Mouse (Mus musculus): ENCODE results near the gene Osmr.

Gene Osmr

GRCm38 (mm10) chr15:6874601-6875019 lies at the start of gene Osmr:
TSS of gene Osmr (minus strand) at chr15:6874969.
- DNase-seq (ENCODE audit: low spot score): no peak

- DNase-seq (ENCODE audit: low spot score): no peak
Measured at GRCm38 (mm10) chr15:6919406-6919805, 44.6 kb upstream of the Osmr start.

GRCm38 (mm10) chr15:6914163-6914562 lies 39.4 kb upstream of the Osmr start:
- no peak for DNase-seq (ENCODE audit: low spot score)

- peak; percentile 82 for DNase-seq (ENCODE audit: low spot score)
Measured at GRCm38 (mm10) chr15:6909669-6910068, 34.9 kb upstream of the Osmr start.

GRCm38 (mm10) chr15:6909084-6909483 lies 34.3 kb upstream of the Osmr start:
- DNase-seq (ENCODE audit: low spot score): no peak

GRCm38 (mm10) chr15:6908601-6909000 lies 33.8 kb upstream of the Osmr start:
- no peak for DNase-seq (ENCODE audit: low spot score)

GRCm38 (mm10) chr15:6906260-6907047 lies 31.7 kb upstream of the Osmr start:
- no peak for DNase-seq (ENCODE audit: low spot score)

- no peak for DNase-seq (ENCODE audit: low spot score)
Measured at GRCm38 (mm10) chr15:6905726-6906125, 31.0 kb upstream of the Osmr start.

GRCm38 (mm10) chr15:6903286-6903975 lies 28.7 kb upstream of the Osmr start:
- DNase-seq (ENCODE audit: low spot score): no peak

- DNase-seq (ENCODE audit: low spot score): no peak
Measured at GRCm38 (mm10) chr15:6901982-6902639, 27.3 kb upstream of the Osmr start.

GRCm38 (mm10) chr15:6901236-6901635 lies 26.5 kb upstream of the Osmr start:
- DNase-seq (ENCODE audit: low spot score): no peak

- no peak for DNase-seq (ENCODE audit: low spot score)
Measured at GRCm38 (mm10) chr15:6884260-6884659, 9.5 kb upstream of the Osmr start.

GRCm38 (mm10) chr15:6883816-6884215 lies 9.0 kb upstream of the Osmr start:
- peak; percentile 35 for DNase-seq (ENCODE audit: low spot score)

GRCm38 (mm10) chr15:6883091-6883490 lies 8.3 kb upstream of the Osmr start:
- DNase-seq (ENCODE audit: low spot score): no peak

GRCm38 (mm10) chr15:6882180-6882579 lies 7.4 kb upstream of the Osmr start:
- DNase-seq (ENCODE audit: low spot score): no peak

- no peak for DNase-seq (ENCODE audit: low spot score)
Measured at GRCm38 (mm10) chr15:6881211-6881610, 6.4 kb upstream of the Osmr start.

- DNase-seq (ENCODE audit: low spot score): no peak
Measured at GRCm38 (mm10) chr15:6873807-6874600, 765 bp downstream of the Osmr start.

GRCm38 (mm10) chr15:6873154-6873806 lies 1.5 kb downstream of the Osmr start:
- DNase-seq (ENCODE audit: low spot score): no peak

- no peak for DNase-seq (ENCODE audit: low spot score)
Measured at GRCm38 (mm10) chr15:6871621-6872359, 3.0 kb downstream of the Osmr start.

GRCm38 (mm10) chr15:6866888-6867287 lies 7.9 kb downstream of the Osmr start:
- no peak for DNase-seq (ENCODE audit: low spot score)

- no peak for DNase-seq (ENCODE audit: low spot score)
Measured at GRCm38 (mm10) chr15:6862125-6862524, 12.6 kb downstream of the Osmr start.
